Mouse (Mus musculus): ENCODE measurements at regions not wholly inside any gene's neighbourhood (a gene's known extent, or its start where the extent isn't known, plus 50 kb on each side); places are given as distances from the start of the nearest gene placed in this dataset.

- DNase-seq (ENCODE audit: low spot score): no peak
- no peak for ATAC-seq (replicated peaks; ENCODE audit: low FRiP score, low read depth)
- Histone ChIP-seq H3K27me3 (ENCODE audit: insufficient read depth, low read length) (no peaks in the 10 kb centered on the region), H3K4me2 (ENCODE audit: low read length) (no peak overlapping the region), H3K9ac (ENCODE audit: low read depth, low read length) (no peak overlapping the region), H3K4me1 (replicated peaks; ENCODE audit: insufficient read depth, low read length) (peaks cover 9% of the 10 kb centered on the region; the same call in 1 of the 2 replicates), H3K36me3 (ENCODE audit: insufficient read depth, low read length) (no peaks in the 10 kb centered on the region), H3K4me3 (replicated peaks; ENCODE audit: low read depth, low read length) (no peak overlapping the region), H3K9me3 (replicated peaks; ENCODE audit: low read length) (no peaks in the 10 kb centered on the region), H3K27ac (no peak overlapping the region)
- 61% methylated on average over 4 of the region's 4 CpGs for WGBS
- no peak for TF ChIP-seq CTCF (IDR thresholded peaks at IDR 0.05; ENCODE audit: low read depth)
These were observed 54.3 kb upstream of the Lrpap1 start for GRCm38 (mm10) chr5:35159854-35160253.

- Histone ChIP-seq H3K4me2 (ENCODE audit: low read length) (no peak overlapping the region), H3K9me3 (replicated peaks; ENCODE audit: low read length) (no peaks in the 10 kb centered on the region), H3K36me3 (ENCODE audit: insufficient read depth, low read length) (no peaks in the 10 kb centered on the region), H3K27me3 (ENCODE audit: insufficient read depth, low read length) (no peaks in the 10 kb centered on the region), H3K9ac (ENCODE audit: low read depth, low read length) (no peak overlapping the region), H3K4me3 (replicated peaks; ENCODE audit: low read depth, low read length) (no peak overlapping the region), H3K27ac (no peak overlapping the region), H3K4me1 (replicated peaks; ENCODE audit: insufficient read depth, low read length) (peaks cover 9% of the 10 kb centered on the region; the same call in 1 of the 2 replicates)
- ATAC-seq (replicated peaks; ENCODE audit: low FRiP score, low read depth) (no peak), DNase-seq (ENCODE audit: low spot score) (no peak)
- 51% methylated on average over 9 of the region's 9 CpGs for WGBS
- no peak for TF ChIP-seq CTCF (IDR thresholded peaks at IDR 0.05; ENCODE audit: low read depth)
These were observed 53.7 kb upstream of the Lrpap1 start for GRCm38 (mm10) chr5:35159178-35159661.

GRCm38 (mm10) chr5:35158346-35159047 lies 52.9 kb upstream of the Lrpap1 start:
- Histone ChIP-seq H3K4me2 (ENCODE audit: low read length) (no peak overlapping the region), H3K4me3 (replicated peaks; ENCODE audit: low read depth, low read length) (no peak overlapping the region), H3K36me3 (ENCODE audit: insufficient read depth, low read length) (no peaks in the 10 kb centered on the region), H3K9me3 (replicated peaks; ENCODE audit: low read length) (no peaks in the 10 kb centered on the region), H3K4me1 (replicated peaks; ENCODE audit: insufficient read depth, low read length) (peaks cover 9% of the 10 kb centered on the region; the same call in 1 of the 2 replicates), H3K27ac (no peak overlapping the region), H3K9ac (ENCODE audit: low read depth, low read length) (no peak overlapping the region), H3K27me3 (ENCODE audit: insufficient read depth, low read length) (no peaks in the 10 kb centered on the region)
- WGBS: 27% methylated on average over 8 of the region's 8 CpGs
- peak; percentile 9 for DNase-seq (ENCODE audit: low spot score)
- no peak for ATAC-seq (replicated peaks; ENCODE audit: low FRiP score, low read depth)
- no peak for TF ChIP-seq CTCF (IDR thresholded peaks at IDR 0.05; ENCODE audit: low read depth)

- ATAC-seq (replicated peaks; ENCODE audit: low FRiP score, low read depth) (no peak), DNase-seq (ENCODE audit: low spot score) (no peak)
- no peak for TF ChIP-seq CTCF (IDR thresholded peaks at IDR 0.05; ENCODE audit: low read depth)
- H3K27ac ChIP-seq: no peak overlapping the region
- no peaks in the 10 kb centered on the region for H3K36me3 ChIP-seq (ENCODE audit: insufficient read depth, low read length)
- H3K4me2 ChIP-seq (ENCODE audit: low read length): no peak overlapping the region
- H3K4me3 ChIP-seq (replicated peaks; ENCODE audit: low read depth, low read length): no peak overlapping the region
- 61% methylated on average over 7 of the region's 7 CpGs for WGBS
- no peaks in the 10 kb centered on the region for H3K9me3 ChIP-seq (replicated peaks; ENCODE audit: low read length)
- H3K4me1 ChIP-seq (replicated peaks; ENCODE audit: insufficient read depth, low read length): peaks cover 9% of the 10 kb centered on the region; the same call in 1 of the 2 replicates
- H3K27me3 ChIP-seq (ENCODE audit: insufficient read depth, low read length): no peaks in the 10 kb centered on the region
- H3K9ac ChIP-seq (ENCODE audit: low read depth, low read length): no peak overlapping the region
These were observed 50.8 kb upstream of the Lrpap1 start for GRCm38 (mm10) chr5:35156371-35156770.

GRCm38 (mm10) chr5:35155717-35156116 lies 50.2 kb upstream of the Lrpap1 start:
- no peak overlapping the region for H3K9ac ChIP-seq (ENCODE audit: low read depth, low read length)
- DNase-seq (ENCODE audit: low spot score) (no peak), ATAC-seq (replicated peaks; ENCODE audit: low FRiP score, low read depth) (no peak)
- no peak for TF ChIP-seq CTCF (IDR thresholded peaks at IDR 0.05; ENCODE audit: low read depth)
- 89% methylated on average over 3 of the region's 3 CpGs for WGBS
- no peaks in the 10 kb centered on the region for H3K36me3 ChIP-seq (ENCODE audit: insufficient read depth, low read length)
- no peak overlapping the region for H3K27ac ChIP-seq
- H3K27me3 ChIP-seq (ENCODE audit: insufficient read depth, low read length): no peaks in the 10 kb centered on the region
- no peak overlapping the region for H3K4me2 ChIP-seq (ENCODE audit: low read length)
- H3K4me1 ChIP-seq (replicated peaks; ENCODE audit: insufficient read depth, low read length): peaks cover 9% of the 10 kb centered on the region; the same call in 1 of the 2 replicates
- no peak overlapping the region for H3K4me3 ChIP-seq (replicated peaks; ENCODE audit: low read depth, low read length)
- no peaks in the 10 kb centered on the region for H3K9me3 ChIP-seq (replicated peaks; ENCODE audit: low read length)

Measured in kidney, postnatal 0 days (tissue).